Mouse (Mus musculus) embryonic fibroblast, embryonic 13.5 days (primary cell): Measurements from ENCODE around the gene Bmpr1b.

Experiments used
- CTCF ChIP-seq: IDR thresholded peaks from 2 replicates; pipeline ENCODE4 v1.5.1; 2011; ENCODE audit warnings: mild to moderate bottlenecking, control low read depth, low read length, moderate library complexity, borderline replicate concordance; ENCODE audit not compliant: insufficient read depth
- POLR2A ChIP-seq: IDR thresholded peaks from 2 replicates; pipeline ENCODE4 v1.6.1; 2011; ENCODE audit warnings: low read depth, mild to moderate bottlenecking, control low read depth, low read length, moderate library complexity

DNA sequence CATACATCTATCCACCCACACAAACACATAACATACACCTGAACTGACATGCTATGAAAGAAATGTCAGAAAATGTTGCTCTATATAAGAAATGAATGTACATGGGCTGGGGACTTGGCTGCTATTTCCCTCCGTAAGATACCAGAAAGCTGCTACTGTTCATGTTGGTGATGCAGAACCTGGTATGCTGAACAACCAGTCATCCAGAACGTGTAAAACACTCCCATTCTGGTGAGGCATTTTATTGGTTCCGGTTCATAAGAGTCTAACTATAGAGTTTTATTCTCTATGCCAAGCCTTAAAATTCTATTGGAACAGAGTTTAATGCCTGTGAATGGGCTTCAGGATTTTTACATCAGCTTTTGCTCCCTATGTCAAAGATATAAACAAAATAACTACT, 55.0 kb downstream of the Bmpr1b start:
- TF ChIP-seq POLR2A, result no peak
- no peak for TF ChIP-seq CTCF
